Mouse (Mus musculus): ENCODE data around the gene Grm1. TPM values are rescaled to one million over a fixed set of nuclear protein-coding genes. Genes with fewer than 3 reads are reported as not detected.

Gene Grm1
- total RNA-seq, 2 experiments from 2014 or later: 34.3 to 38.9 TPM

- DNase-seq (ENCODE audit: low spot score in 2 of 2): peak in 1 of 2 experiments; percentile 9
Measured at GRCm38 (mm10) chr10:10847376-10848286, 234.5 kb downstream of the Grm1 start.

GRCm38 (mm10) chr10:10845059-10845685, 237.0 kb downstream of the Grm1 start:
- intact Hi-C loops (cut with DNase I): no loop called here
- no peak for DNase-seq (ENCODE audit: low spot score in 2 of 2)

More at GRCm38 (mm10) chr10:10847376-10848286, 234.5 kb downstream of the Grm1 start:
- intact Hi-C loops (cut with DNase I): no loop called here

- intact Hi-C loops (cut with DNase I): no loop called here
- no peak for DNase-seq (ENCODE audit: low spot score in 2 of 2)
Measured at GRCm38 (mm10) chr10:10835406-10835805, 246.8 kb downstream of the Grm1 start.

GRCm38 (mm10) chr10:10834828-10835227, 247.3 kb downstream of the Grm1 start:
- no peak for DNase-seq (ENCODE audit: low spot score in 2 of 2)
- intact Hi-C loops (cut with DNase I): no loop called here

- DNase-seq (ENCODE audit: low spot score in 2 of 2): peak in 1 of 2 experiments; percentile 10
- intact Hi-C loops (cut with DNase I): no loop called here
Measured at GRCm38 (mm10) chr10:10831141-10831540, 251.0 kb downstream of the Grm1 start.

- intact Hi-C loops (cut with DNase I): no loop called here
- DNase-seq (ENCODE audit: low spot score in 2 of 2): no peak
Measured at GRCm38 (mm10) chr10:10827308-10827707, 254.8 kb downstream of the Grm1 start.

GRCm38 (mm10) chr10:10818061-10818460, 264.1 kb downstream of the Grm1 start:
- intact Hi-C loops (cut with DNase I): no loop called here
- DNase-seq (ENCODE audit: low spot score in 2 of 2): no peak

- intact Hi-C loops (cut with DNase I): no loop called here
- no peak for DNase-seq (ENCODE audit: low spot score in 2 of 2)
Measured at GRCm38 (mm10) chr10:10814631-10815216, 267.4 kb downstream of the Grm1 start.

- DNase-seq (ENCODE audit: low spot score in 2 of 2): peak; percentile 27 to 75
- intact Hi-C loops (cut with DNase I): no loop called here
Measured at GRCm38 (mm10) chr10:10812750-10813711, 269.1 kb downstream of the Grm1 start.

GRCm38 (mm10) chr10:10809777-10810176, 272.4 kb downstream of the Grm1 start:
- intact Hi-C loops (cut with DNase I): no loop called here
- no peak for DNase-seq (ENCODE audit: low spot score in 2 of 2)

GRCm38 (mm10) chr10:10795321-10795720, 286.8 kb downstream of the Grm1 start:
- peak; percentile 2 to 17 for DNase-seq (ENCODE audit: low spot score in 2 of 2)

GRCm38 (mm10) chr10:10790458-10790857, 291.7 kb downstream of the Grm1 start:
- no peak for DNase-seq (ENCODE audit: low spot score in 2 of 2)
- intact Hi-C loops (cut with DNase I): no loop called here

More at GRCm38 (mm10) chr10:10795321-10795720, 286.8 kb downstream of the Grm1 start:
- intact Hi-C loops (cut with DNase I): no loop called here

- no peak for DNase-seq (ENCODE audit: low spot score in 2 of 2)
- intact Hi-C loops (cut with DNase I): no loop called here
Measured at GRCm38 (mm10) chr10:10789967-10790366, 292.2 kb downstream of the Grm1 start.

- no peak for DNase-seq (ENCODE audit: low spot score in 2 of 2)
- intact Hi-C loops (cut with DNase I): no loop called here
Measured at GRCm38 (mm10) chr10:10787906-10788416, 294.2 kb downstream of the Grm1 start.

GRCm38 (mm10) chr10:10785122-10785521, 297.0 kb downstream of the Grm1 start:
- no peak for DNase-seq (ENCODE audit: low spot score in 2 of 2)
- intact Hi-C loops (cut with DNase I): no loop called here

- no peak for DNase-seq (ENCODE audit: low spot score in 2 of 2)
- intact Hi-C loops (cut with DNase I): no loop called here
Measured at GRCm38 (mm10) chr10:10774827-10775226, 307.3 kb downstream of the Grm1 start.

GRCm38 (mm10) chr10:10763015-10763414, 319.1 kb downstream of the Grm1 start:
- no peak for DNase-seq (ENCODE audit: low spot score in 2 of 2)
- intact Hi-C loops (cut with DNase I): no loop called here

- intact Hi-C loops (cut with DNase I): no loop called here
- peak in 1 of 2 experiments; percentile 7 for DNase-seq (ENCODE audit: low spot score in 2 of 2)
Measured at GRCm38 (mm10) chr10:10761274-10761673, 320.9 kb downstream of the Grm1 start.

GRCm38 (mm10) chr10:10760801-10761200, 321.4 kb downstream of the Grm1 start:
- DNase-seq (ENCODE audit: low spot score in 2 of 2): no peak
- intact Hi-C loops (cut with DNase I): no loop called here

Data from left cerebral cortex, postnatal 14 days (tissue).